Mouse (Mus musculus) erythroid progenitor cell, adult 5-6 weeks (primary cell): ENCODE measurements at regions not wholly inside any gene's neighbourhood (a gene's known extent, or its start where the extent isn't known, plus 50 kb on each side); places are given as distances from the start of the nearest gene placed in this dataset.
"Not testable (repeated sequence)": the region's sequence is repeated elsewhere in the genome, so short reads cannot be mapped to it uniquely, and the experiment has no call there.

ENCODE experiments used
- ATAC-seq: replicated peaks from 2 replicates; pipeline ENCODE4 v1.8.0; 2016; ENCODE audit warnings: moderate number of reproducible peaks, mild to moderate bottlenecking, moderate TSS enrichment, inconsistent platforms; ENCODE audit not compliant: poor library complexity, low FRiP score, severe bottlenecking

DNA sequence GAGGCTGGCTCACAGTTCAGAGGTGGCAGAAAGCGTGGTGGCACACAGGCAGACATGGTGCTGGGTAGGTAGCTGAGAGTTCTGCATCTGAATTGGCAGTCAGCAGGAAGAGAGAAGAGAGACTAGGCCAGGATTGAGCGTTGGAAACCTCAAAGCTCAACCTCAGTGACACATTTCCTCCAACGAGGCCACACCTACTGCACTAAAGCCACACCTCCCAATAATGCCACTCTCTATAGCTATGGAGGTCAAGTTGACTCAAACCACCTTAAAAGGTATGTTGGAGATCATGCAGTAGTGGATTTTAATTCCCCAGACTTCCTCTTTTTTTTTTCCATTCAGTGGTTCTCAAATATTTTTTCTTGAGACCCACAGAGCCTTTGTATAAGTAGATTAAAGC is 57.1 kb downstream of the Ccdc54 start:
- ATAC-seq = no peak

DNA sequence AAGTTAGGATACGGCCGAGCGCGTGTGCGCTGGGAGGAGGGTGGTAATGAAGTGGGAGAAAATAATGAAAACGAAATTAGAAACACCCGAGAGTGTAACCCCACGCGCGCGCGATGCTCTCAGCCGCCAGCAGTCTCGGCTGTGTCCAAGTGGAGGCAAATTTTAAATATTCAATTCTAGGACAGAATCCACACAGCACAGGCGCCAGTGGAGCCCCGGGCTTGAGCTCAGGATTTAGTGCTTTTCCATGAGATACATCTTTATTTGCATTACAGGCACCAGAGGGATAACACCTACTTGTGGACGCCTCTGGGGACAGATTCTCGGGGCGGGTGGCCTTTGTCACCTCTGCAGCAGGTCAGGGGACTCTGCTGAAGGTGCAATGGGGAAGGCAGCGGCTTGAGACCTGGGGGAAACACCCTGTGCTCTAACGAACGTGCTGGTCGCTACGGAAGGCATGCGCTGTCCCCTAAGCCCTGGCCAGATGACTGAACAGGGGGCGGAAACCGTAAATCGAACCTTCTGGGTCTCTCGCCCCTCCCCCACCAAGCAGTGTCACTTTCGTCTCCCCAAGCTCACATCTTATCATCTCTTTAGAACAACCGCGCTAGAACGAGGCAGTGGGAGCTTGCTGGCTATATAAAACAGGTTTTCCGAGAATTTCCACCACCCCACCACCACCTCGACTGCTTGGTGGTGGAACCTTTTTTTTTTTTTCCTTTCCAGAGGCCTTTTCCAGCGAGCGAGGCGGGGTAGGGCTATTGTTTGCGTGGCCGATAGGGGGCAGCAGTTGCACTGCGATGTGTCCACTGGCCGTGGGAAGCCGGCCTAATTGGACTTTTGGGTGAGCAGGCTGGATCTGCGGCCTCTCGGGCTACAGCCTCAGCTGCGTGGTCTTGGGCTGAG is 61.2 kb downstream of the Ccdc54 start:
- ATAC-seq = no peak

DNA sequence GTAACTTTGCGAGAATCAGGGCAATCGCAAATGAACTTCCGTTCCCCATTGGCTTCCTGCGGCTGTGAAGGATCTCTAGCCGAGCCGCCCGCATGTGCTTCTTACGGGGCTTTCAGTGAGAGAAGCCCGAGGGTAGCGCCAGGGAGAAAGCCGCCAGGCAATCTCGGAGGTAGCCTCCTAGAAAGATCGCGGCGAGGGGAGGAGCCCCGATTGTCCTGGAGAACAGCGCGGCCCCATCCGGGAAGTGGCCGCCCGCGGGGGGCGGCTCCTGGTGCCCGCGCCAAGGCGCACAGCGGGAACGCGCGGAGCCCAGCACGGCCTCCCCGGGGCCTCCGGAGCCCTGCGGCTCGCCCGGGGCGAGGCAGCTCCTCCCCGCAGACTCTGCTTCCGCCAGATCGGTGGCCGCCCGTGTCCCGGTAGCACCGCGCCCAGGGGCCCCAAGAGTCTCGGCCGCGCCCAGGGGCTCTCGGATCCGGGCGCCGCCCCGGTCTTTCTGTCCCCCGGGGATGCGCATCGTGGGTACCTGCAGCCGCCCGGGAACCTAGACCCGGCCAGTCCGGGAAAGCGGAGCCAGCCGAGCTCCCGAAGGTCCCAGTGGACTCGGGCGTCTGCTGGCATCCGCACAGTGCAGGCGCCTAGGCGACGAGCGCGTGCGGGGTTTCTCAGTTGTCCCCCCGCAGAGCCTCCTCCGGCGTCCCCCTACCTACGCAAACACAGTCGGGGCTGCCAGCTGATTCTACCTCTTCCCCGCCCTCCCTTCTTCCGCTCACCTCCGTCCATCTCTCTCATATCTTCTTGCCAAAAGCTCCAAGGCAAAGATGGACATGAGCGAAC is 62.1 kb downstream of the Ccdc54 start:
- 0 out of 2 replicates have a peak, but pooled peaks have one; percentile 10 for ATAC-seq

DNA sequence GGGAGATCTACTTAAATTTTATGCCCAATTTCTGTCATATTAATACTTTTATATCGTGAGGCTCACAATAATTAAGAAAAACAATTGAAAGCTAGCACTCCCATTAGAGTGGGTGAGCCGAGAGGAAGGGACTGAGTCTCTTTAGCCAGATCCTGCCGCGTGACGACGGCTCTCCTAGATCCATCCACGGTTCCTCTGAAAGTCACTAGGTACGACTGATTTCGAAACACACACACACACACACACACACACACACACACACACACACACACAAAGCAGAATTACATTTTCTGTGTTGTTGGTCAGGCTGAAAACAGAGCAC is 62.6 kb downstream of the Ccdc54 start:
- ATAC-seq = no peak

DNA sequence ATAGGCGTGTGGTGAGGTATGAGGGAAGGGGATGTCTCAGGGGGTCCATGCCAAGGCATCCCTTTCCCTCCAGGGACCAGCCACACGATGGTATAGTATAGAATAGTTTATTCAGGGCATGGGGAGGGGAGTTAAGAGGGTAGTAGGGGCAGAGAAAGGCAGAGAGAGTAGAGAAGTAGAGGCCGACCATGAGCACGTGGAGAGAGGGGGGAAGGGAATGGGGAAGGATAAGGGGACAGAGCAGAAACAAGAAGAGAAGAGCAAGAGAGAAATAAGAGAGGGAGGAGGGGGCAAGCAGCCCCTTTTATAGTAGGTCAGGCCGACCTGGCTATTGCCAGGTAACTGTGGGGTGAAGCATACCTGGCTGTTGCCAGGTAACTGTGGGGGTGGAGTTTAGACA is 64.0 kb downstream of the Ccdc54 start:
- not testable (repeated sequence) for ATAC-seq

DNA sequence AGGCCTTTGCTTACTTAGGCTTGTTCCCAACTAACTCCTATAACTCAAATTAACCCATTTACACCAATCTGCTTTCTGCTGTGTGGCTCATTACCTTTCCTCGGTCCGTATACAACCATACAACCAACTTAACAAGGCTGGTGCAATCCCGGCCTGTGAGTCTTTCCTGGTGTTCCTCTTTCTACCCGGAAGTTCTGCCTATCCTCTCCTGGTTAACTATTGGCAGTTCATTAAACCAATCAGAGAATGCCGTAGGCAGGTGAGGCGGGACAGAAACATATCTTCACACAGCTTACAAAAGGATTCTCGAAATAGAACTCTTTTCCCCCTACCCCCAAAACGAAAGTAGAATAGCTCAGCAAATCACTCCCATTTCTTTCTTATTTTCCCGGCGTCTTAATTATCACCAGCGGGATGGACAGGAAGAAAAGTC is 65.0 kb downstream of the Ccdc54 start:
- ATAC-seq = no peak

DNA sequence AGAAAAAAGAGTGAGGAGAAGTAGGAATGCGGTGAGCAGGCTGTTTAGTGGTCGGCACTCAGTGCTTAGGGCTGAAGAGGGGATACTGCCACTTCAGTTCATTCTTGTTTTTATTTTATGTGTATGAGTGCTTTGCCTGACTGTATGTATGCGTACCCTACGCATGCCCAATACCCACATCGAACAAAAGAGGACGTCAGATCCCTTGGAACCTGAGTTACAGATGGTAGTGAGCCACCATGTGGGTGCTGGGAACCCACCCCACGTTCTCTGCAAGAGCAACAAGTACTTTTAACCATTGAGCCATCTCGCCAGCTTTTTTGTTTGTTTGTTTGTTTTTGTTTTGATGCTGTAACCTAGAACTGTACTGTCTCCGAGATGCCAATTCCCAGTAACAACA is 65.5 kb downstream of the Ccdc54 start:
- no peak for ATAC-seq

DNA sequence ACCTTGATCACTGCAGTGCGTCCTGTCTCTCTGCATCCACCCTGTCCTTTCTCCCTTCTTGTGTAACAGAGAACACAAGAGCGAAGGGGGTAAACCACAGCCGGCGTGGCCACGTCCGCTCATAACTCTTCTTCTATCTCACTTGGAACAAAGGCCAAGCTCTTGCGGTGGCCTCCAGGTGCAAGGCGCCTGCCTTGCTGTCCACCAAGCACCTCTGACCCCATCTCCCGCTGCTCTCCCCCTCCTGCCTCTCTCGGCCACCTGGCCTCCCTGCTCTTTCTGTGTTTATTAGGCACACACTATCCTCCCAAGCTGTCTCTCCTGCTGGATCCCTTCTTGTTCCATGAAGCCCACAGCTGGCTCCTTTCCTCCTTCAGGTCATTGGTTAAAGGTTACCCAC is 71.3 kb downstream of the Ccdc54 start:
- no peak for ATAC-seq

DNA sequence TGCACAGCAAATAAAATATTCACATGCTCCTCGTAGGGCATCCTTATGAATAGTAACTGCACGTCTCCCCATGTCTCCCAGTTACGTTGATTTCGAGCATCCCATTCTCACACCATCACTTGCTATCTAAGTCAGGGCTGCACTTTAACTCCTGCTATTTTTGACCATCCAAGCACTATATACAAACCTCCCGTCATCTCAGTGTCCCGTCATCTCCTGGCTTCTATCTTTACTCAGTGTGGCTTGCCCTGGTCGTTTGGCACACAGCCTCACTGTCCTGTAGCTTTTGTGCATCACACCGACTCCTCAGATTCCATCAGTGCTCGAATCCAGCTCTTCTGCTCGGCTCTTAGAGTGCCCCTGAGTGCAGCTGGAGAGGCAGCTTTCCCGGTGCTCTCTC is 74.4 kb downstream of the Ccdc54 start:
- ATAC-seq = no peak

DNA sequence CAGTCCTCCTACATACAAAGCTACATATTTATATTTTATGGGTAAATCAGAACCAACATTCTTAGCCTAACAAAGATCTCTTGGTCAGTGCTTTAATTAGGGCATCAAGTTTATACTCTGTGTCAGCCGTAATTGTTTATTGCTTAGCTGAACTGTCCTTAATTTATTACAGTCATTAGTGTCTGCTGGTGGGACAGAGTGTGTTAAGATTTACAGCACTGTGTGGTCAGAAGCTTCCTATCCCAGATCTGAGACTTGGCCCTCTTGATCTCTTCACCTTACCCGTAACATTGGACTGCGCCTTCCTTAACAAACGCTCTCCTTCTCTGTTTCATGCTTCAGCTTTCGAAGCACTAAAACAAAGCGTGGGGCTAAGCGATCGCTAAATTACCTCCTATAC is 75.9 kb downstream of the Ccdc54 start:
- ATAC-seq = no peak

DNA sequence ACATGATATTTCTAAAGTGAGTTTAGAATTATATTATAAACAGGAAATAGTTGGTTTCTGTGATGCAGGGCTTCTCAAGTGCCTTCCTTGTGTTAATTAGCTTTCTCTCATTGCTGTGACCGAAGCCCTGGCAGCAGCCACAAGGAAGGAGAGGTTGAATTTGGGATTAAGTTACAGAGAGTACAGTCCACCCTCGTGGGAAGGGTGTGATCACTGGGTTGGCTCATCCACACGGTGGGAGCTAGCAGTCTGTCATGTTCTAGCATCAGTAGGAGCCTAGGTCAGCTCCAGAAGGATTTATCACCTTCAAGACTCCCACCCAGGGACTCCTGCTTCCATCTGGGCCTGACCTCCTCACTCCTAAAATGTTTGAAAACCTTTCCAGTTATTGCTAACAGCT is 78.9 kb downstream of the Ccdc54 start:
- ATAC-seq = no peak

DNA sequence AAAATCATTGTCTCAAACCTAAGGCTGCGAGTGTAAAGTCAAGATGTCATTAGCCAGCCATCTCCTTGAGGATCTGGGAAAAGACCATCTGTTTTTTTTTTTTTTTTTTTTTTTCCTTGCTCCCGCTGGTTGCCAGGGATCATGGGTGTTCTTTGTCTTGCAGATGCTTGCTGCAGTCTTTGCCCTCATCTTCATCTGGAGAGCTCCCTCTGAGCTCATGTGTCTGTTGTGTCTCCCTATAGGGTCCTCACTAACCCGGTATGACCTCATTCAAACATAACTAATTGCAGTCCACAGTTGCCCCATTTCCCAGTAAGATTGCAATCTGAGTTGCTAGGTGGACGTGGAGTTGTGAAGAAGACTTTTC is 77.3 kb upstream of the Bbx start:
- ATAC-seq = no peak

DNA sequence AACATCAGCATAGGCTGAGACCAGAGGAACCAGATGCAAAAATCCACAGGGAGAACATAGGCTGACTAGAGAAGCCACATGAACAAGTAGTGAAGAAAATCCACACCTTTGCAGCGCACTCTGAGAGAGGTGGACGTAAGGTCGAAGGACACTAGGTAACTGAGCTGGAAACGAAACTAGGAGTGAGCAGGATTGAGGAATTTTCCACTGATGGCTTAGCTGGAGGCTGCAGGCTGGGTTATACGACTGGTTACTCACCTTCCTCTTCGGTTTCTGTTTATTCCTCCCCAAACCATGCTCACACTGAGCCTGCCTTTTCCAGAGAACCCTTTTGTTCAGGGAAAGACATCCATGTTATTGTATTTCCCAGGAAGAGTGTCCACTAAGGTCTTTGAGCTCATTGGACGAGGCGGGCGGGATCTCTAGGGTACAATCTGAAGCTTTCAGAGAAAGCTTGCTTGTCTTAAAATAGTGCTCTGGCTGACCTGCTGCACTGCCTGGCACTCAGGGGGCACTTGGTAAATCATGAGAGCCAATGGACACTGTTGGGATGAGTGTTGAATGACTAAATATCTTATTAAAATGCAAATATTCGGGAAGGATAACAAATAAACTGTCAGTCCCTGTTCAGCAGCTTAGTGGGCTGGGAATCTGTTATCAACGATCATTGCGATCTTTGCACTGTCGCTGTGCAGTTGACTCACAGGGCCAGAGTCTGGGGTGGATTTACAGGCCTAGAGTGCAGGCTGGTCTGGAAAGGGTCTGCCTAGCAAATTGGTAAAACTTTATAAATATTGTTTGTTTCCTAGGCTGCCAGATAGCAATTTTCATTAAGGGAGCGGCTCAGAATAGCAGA is 76.7 kb upstream of the Bbx start:
- ATAC-seq = no peak

DNA sequence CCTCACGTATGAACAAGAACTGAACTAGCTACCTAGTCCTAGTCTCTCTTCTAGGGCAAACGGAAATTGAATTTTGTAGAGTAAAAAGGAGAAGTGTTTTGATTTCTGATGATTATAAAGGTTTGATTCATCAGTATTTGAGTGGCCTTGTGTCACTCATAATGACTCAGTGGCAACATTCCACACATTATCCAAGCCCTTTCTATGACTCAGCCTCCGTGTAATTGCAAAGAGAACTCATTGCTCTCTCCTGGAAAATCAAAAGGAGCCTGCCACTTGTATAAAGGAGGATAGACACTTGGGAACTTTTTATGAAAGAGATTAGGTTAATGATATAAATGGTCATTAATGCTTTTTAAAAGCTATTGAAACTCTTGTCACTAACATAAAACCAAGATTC is 72.4 kb upstream of the Bbx start:
- no peak for ATAC-seq

DNA sequence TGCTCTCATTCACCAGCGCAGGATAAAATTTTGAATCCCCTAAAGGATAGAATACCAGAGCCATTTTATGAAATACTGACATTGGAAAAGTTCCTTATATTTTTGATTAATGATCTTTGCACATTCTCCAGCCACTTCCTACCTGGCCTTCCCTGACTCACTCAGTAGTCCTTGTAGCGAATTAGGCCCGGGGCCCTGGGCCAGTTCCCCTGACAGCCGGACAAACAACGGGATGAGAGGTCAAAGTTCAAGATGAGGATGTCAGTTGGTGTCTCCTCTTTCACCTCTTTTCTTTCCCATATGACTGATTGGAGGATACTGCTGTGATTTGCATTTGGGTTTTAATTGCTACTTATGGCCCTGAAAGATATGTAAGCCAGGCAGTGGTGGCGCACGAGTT is 66.7 kb upstream of the Bbx start:
- no peak for ATAC-seq

DNA sequence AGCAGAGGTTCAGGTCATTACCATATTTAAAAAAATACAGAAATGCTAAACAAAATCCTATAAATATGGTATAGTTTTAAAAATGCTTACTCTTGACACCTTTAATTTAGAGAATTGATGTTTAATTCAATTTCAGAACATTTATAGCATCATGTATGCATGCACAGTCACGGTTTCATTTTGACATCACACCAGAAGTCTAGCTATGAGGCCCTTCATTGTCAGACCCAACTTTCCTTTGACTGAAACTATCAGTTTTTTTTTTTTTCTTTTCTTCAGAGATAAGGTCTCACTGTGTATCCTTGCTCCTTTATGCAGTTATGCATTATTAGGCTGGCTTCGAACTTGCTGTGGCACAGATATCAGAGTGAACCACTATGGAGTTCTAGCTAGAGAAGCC is 61.5 kb upstream of the Bbx start:
- no peak for ATAC-seq

DNA sequence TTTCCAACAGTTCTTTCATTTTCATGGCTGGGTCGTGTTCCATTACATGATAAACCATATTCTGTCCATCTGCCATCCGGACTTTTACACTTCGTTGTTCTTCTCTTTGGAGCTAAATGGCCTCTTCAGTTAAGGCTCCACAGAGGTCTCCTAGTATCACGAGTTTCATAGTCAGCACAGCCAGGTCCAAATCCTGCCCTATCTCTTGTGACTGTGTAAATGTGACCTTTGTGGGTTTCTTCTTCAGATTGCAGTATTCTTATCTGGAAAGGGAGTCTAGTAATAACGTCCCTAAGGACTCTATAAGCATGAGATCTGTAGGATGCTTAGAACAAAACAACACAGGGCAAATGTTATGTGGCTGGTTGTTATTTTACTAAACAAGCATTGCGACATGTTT is 57.1 kb upstream of the Bbx start:
- no peak for ATAC-seq

DNA sequence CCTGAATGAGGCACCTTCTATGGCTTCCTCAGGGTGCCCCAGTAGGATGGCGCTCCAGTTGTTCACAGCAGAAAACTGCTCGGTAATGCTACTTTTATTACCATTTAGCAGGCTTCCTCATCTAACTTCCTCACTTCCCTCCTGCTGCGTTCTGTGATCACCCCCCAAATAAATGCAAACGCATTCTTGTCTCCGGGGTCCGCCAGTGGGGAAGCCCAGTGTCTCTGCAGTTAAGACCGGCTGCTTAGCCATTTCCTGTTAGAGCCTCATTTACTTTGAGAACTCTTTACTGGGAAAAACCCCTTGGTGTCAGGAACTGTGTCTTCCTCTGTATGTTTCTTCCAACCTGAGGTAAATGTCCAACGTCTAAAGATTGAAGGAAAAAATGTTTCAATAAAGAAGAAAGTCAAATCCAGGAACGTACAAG is 50.2 kb upstream of the Bbx start:
- no peak for ATAC-seq
